Comparison of ENCODE assay signal across 9 mouse cellular contexts in genomic region chr10:8945195-8945751, GRCm38 (mm10). TPM values are rescaled to one million over a fixed set of nuclear protein-coding genes. Genes with fewer than 3 reads are reported as not detected.
DNase-seq lines count a peak whose midpoint lies in the region; ATAC-seq and TF ChIP-seq lines count a peak whose summit lies in the region.
"Had no signal": no experiment of that assay in that cellular context is flagged by ENCODE, and none has a peak within 500 bp of the region (broad histone marks: within the 10 kb centered on the region; RNA-seq: fewer than 3 reads in every experiment).

No protein-coding gene starts in this region.

- peak overlapping the region; percentile 43 for H3K4me2 ChIP-seq in lung, embryonic 16.5 days (ENCODE audit: low read depth, low read length)
- H3K4me2 ChIP-seq in limb, embryonic 15.5 days = peak overlapping the region; percentile 38
- H3K4me2 ChIP-seq in stomach, postnatal 0 days (replicated peaks; ENCODE audit: low read depth) = peak overlapping the region; percentile 44
- H3K4me2 ChIP-seq: forebrain, embryonic 13.5 days had no signal

- H3K4me1 ChIP-seq in lung, embryonic 16.5 days (replicated peaks; ENCODE audit: control insufficient read depth, insufficient read depth, low read length) = no peaks in the 10 kb centered on the region
- H3K4me1 ChIP-seq in limb, embryonic 15.5 days = peaks cover 11% of the 10 kb centered on the region; the same call in 1 of the 2 replicates
- H3K4me1 ChIP-seq in stomach, postnatal 0 days (replicated peaks; ENCODE audit: control insufficient read depth, insufficient read depth) = no peaks in the 10 kb centered on the region
- H3K4me1 ChIP-seq: forebrain, embryonic 13.5 days had no signal

- no peak for TF ChIP-seq EP300 in stomach, postnatal 0 days (optimal IDR thresholded peaks at IDR 0.05)

- TF ChIP-seq CTCF in stomach, postnatal 0 days (IDR thresholded peaks at IDR 0.05; ENCODE audit: low read depth) = no peak

- peak overlapping the region; percentile 4 for H3K4me3 ChIP-seq in lung, embryonic 16.5 days (ENCODE audit: low read length)
- peak overlapping the region; percentile 28 for H3K4me3 ChIP-seq in limb, embryonic 15.5 days
- H3K4me3 ChIP-seq in stomach, postnatal 0 days (ENCODE audit: low read depth, low read length) = peak overlapping the region; percentile 27
- H3K4me3 ChIP-seq: forebrain, embryonic 13.5 days had no signal

- peak overlapping the region; percentile 70 for H3K27ac ChIP-seq in lung, embryonic 16.5 days (ENCODE audit: low read length)
- H3K27ac ChIP-seq in limb, embryonic 15.5 days = peak overlapping the region; percentile 86
- peak overlapping the region; percentile 70 for H3K27ac ChIP-seq in stomach, postnatal 0 days (replicated peaks)
- H3K27ac ChIP-seq: forebrain, embryonic 13.5 days had no signal

- peak overlapping the region; percentile 39; the same call in 1 of the 2 replicates for H3K9ac ChIP-seq in lung, embryonic 16.5 days (ENCODE audit: low read length)
- no peak overlapping the region for H3K9ac ChIP-seq in limb, embryonic 15.5 days
- peak overlapping the region; percentile 43; the same call in 1 of the 2 replicates for H3K9ac ChIP-seq in stomach, postnatal 0 days (ENCODE audit: low read length)
- H3K9ac ChIP-seq: forebrain, embryonic 13.5 days had no signal

- H3K27me3 ChIP-seq in lung, embryonic 16.5 days (ENCODE audit: control insufficient read depth, insufficient read depth, low read depth, low read length) = no peaks in the 10 kb centered on the region
- no peaks in the 10 kb centered on the region for H3K27me3 ChIP-seq in limb, embryonic 15.5 days
- H3K27me3 ChIP-seq in stomach, postnatal 0 days (ENCODE audit: control insufficient read depth, insufficient read depth, low read length) = no peaks in the 10 kb centered on the region
- H3K27me3 ChIP-seq: forebrain, embryonic 13.5 days had no signal

- DNase-seq in lung, postnatal 25 days (ENCODE audit: low spot score) = no peak
- peak; percentile 23 for DNase-seq in heart, adult 8-10 months (ENCODE audit: low spot score)
- no peak for DNase-seq in stomach, postnatal 0 days (ENCODE audit: low spot score)
- no peak for DNase-seq in thymus, postnatal 4 days
- DNase-seq in spleen, postnatal 14 days (ENCODE audit: low spot score in 2 of 2) = no peak
- no peak for DNase-seq in adrenal gland, postnatal 36 days

- no peaks in the 10 kb centered on the region for H3K36me3 ChIP-seq in lung, embryonic 16.5 days (ENCODE audit: control insufficient read depth, insufficient read depth, low read length)
- H3K36me3 ChIP-seq in limb, embryonic 15.5 days = no peaks in the 10 kb centered on the region
- H3K36me3 ChIP-seq in stomach, postnatal 0 days (ENCODE audit: control insufficient read depth, insufficient read depth, low read length) = no peaks in the 10 kb centered on the region

- no peaks in the 10 kb centered on the region for H3K9me3 ChIP-seq in lung, embryonic 16.5 days (ENCODE audit: control insufficient read depth, low read length)
- no peaks in the 10 kb centered on the region for H3K9me3 ChIP-seq in limb, embryonic 15.5 days
- no peaks in the 10 kb centered on the region for H3K9me3 ChIP-seq in stomach, postnatal 0 days (ENCODE audit: control insufficient read depth, low read length)
- H3K9me3 ChIP-seq: forebrain, embryonic 13.5 days had no signal

- peak; percentile 79 for ATAC-seq in lung, embryonic 16.5 days (ENCODE audit: low read depth)
- peak; percentile 83 for ATAC-seq in limb, embryonic 15.5 days (ENCODE audit: insufficient number of reproducible peaks, low FRiP score, low TSS enrichment, low read depth)
- ATAC-seq in stomach, postnatal 0 days (ENCODE audit: low FRiP score, low TSS enrichment) = peak; percentile 42; the same call in 1 of the 2 replicates
- ATAC-seq: forebrain, embryonic 13.5 days had no signal

- WGBS in lung, embryonic 16.5 days = 25% methylated on average over 17 of the region's 17 CpGs
- 15% methylated on average over 17 of the region's 17 CpGs for whole genome bisulfite sequencing in limb, embryonic 15.5 days
- WGBS in stomach, postnatal 0 days = 36% methylated on average over 17 of the region's 17 CpGs

RNA-seq across cellular contexts. Expression of gene Sash1, which starts 59.4 kb away (rescaled TPM):
- polyA plus RNA-seq in lung, embryonic 16.5 days (2015; fragmentation: Nextera tagmentation; extraction: Ambion mirVana) = 4.1 and 4.6 TPM in 2 replicates
- 10 to 100 TPM; 22.3 to 26.1 (median 24.0) TPM for total RNA-seq in heart, adult 8-10 months (2022)
- 5.9 and 6.3 TPM in 2 replicates for polyA plus RNA-seq in limb, embryonic 15.5 days (2015; fragmentation: Nextera tagmentation; extraction: Ambion mirVana)
- 2.8 and 3.8 TPM in 2 replicates for polyA plus RNA-seq in stomach, postnatal 0 days (2015; fragmentation: Nextera tagmentation; extraction: Ambion mirVana)
- total RNA-seq in adrenal gland, postnatal 36 days (2021) = 10 to 100 TPM; 25.6 to 28.4 TPM
